Mouse (Mus musculus) T-helper 2 cell (primary cell): ENCODE measurements around the gene Gimap4.

ENCODE experiments used
- in situ Hi-C: fragments of 300-600 bp; cut with MboI, MseI; formaldehyde crosslinking; loops from one replicate; pipeline ENCODE4 v1.15.1; 2025; ENCODE audit warnings: high pct_unique_total_duplicates

Gene Gimap4

DNA sequence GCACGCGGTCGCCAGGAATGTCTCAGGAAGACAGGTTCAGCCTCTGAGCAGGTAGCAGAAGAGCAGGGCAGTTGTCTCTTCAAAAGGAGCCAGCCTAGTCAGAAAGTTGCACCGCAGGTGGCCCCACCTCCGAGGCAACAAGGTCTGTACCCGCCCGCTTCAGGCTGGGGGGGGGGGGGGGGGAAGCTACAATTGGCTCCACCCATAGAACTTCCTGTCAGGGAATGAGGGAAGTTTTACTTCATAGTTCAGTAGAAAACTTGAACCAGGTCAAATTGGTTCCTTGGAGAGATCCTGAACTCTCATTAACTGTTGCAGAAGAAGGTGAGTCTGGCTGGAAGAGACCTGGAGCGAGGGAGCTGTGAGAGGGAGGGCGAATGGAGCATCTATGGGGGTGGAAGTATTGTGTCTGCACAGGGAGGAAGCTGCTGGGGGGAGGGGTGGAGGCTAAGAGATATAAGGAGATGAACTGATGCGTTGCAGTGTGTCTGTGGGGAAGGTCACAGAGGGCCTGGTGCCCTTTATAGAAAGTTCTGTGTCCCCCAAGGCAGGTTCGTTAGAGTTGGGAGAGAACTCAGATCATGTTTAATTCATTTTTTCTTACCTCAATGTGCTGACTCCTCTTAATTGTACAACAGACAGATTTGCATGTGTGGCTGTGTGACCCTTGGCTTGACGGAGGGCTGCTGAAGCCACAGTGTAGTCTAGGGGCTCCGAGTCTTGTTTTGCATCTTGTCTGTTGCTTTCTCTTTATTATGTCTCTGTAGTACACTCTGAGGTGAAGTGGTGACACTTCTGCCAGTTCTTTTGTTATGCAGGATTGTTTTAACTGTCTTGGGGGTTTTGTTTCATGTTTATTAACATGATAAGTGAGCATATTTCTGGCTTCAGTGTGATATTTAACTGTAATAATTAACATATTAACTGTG, 8.2 kb upstream of the Gimap4 start, which contains the start of gene Gimap9:
Gene Gimap9, plus strand, starts transcription at position 199 of the 929 bp plus-strand sequence.
- in situ Hi-C loops: loop anchor here (5.0 to 25.0 kb wide), 2 partner anchors 66 to 914 kb away; no protein-coding TSS in a partner anchor

DNA sequence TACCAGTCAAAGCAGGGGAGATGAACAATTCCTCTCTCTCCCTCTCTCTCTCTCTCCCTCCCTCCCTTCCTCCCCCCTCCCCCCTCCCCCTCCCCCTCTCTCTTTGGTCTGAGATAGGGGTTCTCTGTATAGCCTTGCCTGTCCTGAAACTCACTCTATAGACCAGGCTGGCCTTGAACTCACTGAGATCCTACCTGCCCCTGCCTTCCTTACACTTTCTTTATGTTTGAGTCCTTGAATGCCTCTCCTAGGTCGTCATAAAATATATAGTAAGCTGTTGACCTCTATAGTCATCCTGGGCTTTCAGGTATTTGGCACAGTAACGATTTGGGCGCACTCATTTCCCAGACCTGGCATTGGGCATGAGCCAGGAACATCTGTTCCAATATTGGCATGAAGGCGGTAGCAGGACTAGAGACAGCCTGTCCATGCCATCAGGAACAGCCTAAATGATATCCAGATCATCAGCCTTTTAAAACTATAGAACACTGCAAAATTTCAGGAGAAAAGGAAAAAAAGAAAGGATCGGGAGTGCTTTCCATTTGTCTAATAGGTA, 7.4 kb upstream of the Gimap4 start:
- in situ Hi-C loops: loop anchor here (5.0 to 25.0 kb wide), 2 partner anchors 65 to 915 kb away; no protein-coding TSS in a partner anchor

GRCm38 (mm10) chr6:48677492-48678345, 6.6 kb upstream of the Gimap4 start:
- in situ Hi-C loops: loop anchor here (5.0 to 25.0 kb wide), 2 partner anchors 65 to 915 kb away; no protein-coding TSS in a partner anchor

DNA sequence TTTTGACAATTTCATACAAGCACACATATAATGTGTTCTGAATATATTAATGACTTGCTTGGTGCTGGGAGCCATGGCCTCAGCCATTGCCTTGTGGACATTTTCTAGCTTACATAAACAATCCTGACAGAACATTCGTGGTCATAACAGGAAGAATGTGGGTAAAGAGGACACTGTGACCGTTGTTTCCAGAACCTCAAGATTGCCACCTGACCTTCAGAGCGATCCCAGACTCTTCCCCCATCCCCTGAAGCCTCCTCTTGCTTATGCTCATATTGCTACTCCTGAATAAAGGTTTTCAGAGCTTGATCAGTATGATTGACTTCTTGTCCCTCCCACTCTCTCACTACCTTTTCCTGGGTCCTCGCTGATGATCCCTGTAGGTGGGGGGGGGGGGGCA, 6.0 kb upstream of the Gimap4 start:
- in situ Hi-C loops: loop anchor here (5.0 to 25.0 kb wide), 2 partner anchors 64 to 916 kb away; no protein-coding TSS in a partner anchor

DNA sequence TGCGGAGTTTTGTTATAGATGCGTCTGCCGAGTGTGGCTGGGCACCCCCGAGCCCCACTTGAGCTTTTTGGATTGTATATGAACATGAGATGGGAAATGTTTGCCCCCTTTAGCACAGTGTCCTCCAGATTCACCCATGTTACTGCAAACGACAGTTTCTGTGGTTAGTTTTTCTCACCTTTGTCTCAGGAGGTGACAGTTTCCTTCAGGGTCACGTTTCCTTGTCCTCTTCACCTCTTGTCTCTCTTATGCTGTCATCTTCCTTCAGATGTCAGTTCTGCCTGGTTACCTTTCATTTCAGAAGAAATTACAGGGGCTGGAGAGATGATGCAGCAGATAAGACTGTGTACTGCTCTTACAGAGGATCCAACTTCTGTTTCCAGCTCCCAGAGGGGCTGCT, 4.6 kb upstream of the Gimap4 start:
- in situ Hi-C loops: loop anchor here (5.0 to 25.0 kb wide), 2 partner anchors 63 to 917 kb away; no protein-coding TSS in a partner anchor

GRCm38 (mm10) chr6:48680421-48680820, 3.9 kb upstream of the Gimap4 start:
- in situ Hi-C loops: loop anchor here (25.0 kb wide), 1 partner anchor 918 kb away; no protein-coding TSS in a partner anchor

GRCm38 (mm10) chr6:48681472-48682090, 2.8 kb upstream of the Gimap4 start:
- in situ Hi-C loops: loop anchor here (25.0 kb wide), 1 partner anchor 919 kb away; no protein-coding TSS in a partner anchor

GRCm38 (mm10) chr6:48682271-48682670, 2.1 kb upstream of the Gimap4 start:
- in situ Hi-C loops: loop anchor here (25.0 kb wide), 1 partner anchor 920 kb away; no protein-coding TSS in a partner anchor

DNA sequence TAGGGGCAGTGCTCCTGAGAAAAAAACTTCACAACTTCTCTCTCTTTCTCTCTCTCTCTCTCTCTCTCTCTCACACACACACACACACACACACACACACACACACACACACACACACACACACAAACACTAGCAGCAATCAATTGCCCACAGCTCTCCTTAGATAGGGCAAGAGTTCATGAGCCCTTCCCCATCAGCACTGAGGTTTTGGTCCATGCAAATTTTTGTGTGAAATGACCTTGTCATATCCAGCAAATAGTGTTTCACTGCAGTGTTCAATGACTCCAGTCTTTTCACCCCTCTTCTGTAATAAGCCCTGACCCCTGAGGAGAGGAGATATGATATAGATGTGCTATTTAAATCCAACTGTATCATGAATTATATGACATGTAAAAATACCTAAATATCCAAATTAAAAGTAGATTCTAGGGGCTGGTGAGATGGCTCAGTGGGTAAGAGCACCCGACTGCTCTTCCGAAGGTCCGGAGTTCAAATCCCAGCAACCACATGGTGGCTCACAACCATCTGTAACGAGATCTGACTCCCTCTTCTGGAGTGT, 1.0 kb upstream of the Gimap4 start:
- in situ Hi-C loops: loop anchor here (25.0 kb wide), 1 partner anchor 921 kb away; no protein-coding TSS in a partner anchor

DNA sequence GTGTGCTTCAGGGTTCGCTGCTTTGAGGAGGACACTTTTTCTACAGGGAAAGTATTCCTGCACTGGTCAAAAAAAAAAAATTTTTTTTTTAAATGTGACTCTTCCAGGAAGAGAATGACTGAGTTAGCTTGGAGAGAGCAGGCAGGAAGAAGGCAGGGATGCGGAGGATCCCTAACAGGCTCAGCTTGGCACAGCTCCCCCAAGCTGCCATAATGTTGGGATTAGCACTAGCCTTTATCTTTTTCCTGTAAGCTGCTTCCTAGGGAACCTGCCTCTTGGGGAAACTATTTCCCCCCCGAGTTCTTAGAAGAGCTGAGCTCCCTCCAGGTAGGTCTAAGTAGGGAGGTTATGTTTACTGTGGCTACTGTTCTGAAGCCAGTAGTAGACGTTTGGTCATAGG, 457 bp downstream of the Gimap4 start:
- in situ Hi-C loops: loop anchor here (25.0 kb wide), 1 partner anchor 923 kb away; no protein-coding TSS in a partner anchor

GRCm38 (mm10) chr6:48685251-48685650, 902 bp downstream of the Gimap4 start:
- in situ Hi-C loops: loop anchor here (25.0 kb wide), 1 partner anchor 923 kb away; no protein-coding TSS in a partner anchor

GRCm38 (mm10) chr6:48685694-48686665, 1.6 kb downstream of the Gimap4 start:
- in situ Hi-C loops: loop anchor here (25.0 kb wide), 1 partner anchor 924 kb away; no protein-coding TSS in a partner anchor

DNA sequence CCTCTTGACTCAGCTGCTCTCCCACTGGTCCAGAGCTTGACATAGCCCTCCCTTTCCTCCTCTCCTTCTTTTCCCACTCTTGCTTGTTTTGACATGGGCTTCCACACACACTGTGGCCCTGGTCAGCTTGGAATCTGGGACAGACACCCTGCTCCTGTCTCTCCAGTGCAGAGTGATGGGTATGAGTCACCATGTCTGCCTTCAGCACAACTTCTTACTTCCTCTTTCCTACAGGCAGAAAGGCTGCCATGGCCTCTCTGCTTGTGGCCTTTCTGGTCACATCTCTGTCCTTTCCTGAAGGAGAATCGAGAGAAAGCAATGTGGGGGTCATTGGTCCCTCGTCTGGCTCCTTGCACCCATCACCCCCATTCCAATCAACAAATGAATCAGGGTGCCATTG, 2.7 kb downstream of the Gimap4 start:
- in situ Hi-C loops: loop anchor here (25.0 kb wide), 1 partner anchor 925 kb away; no protein-coding TSS in a partner anchor

DNA sequence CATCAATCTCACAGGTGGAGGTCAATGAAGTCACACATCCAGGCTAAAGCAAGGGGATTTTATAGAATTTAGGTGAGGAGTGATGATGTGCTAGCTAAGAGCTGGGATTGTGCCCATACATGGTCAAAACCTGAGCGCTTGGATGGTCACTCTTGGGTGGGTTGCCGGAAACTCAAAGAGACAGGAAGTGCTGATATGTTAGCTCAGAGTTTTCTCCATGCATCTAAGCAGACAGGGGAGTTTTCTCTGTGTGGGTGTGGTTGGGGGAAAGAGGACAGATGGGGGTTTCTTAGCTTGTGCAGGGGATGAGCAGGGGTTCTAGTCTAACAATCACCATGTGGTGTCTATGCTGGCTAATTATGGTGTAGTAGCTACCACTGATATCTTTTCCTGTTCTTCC, 5.0 kb downstream of the Gimap4 start:
- in situ Hi-C loops: loop anchor here (25.0 kb wide), 1 partner anchor 927 kb away; no protein-coding TSS in a partner anchor

DNA sequence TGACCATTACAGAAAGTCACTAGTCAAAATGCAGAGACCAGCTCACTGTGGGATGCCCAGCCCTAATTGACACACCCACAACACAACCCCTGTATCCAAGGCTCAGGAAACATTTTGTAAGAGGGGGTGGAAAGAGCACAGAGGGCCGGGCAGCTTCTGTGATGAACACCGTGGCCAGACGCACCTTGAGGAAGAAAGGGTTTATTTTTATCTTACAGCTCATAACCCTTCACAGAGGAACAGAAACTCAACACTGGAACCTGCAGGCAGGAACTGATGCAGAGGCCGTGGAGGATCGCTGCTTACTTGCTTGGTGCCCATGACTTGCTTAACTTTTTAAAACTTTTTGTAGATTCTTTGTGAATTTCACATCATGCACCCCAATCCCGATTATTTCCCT, 8.6 kb downstream of the Gimap4 start:
- in situ Hi-C loops: loop anchor here (25.0 kb wide), 1 partner anchor 931 kb away; no protein-coding TSS in a partner anchor

DNA sequence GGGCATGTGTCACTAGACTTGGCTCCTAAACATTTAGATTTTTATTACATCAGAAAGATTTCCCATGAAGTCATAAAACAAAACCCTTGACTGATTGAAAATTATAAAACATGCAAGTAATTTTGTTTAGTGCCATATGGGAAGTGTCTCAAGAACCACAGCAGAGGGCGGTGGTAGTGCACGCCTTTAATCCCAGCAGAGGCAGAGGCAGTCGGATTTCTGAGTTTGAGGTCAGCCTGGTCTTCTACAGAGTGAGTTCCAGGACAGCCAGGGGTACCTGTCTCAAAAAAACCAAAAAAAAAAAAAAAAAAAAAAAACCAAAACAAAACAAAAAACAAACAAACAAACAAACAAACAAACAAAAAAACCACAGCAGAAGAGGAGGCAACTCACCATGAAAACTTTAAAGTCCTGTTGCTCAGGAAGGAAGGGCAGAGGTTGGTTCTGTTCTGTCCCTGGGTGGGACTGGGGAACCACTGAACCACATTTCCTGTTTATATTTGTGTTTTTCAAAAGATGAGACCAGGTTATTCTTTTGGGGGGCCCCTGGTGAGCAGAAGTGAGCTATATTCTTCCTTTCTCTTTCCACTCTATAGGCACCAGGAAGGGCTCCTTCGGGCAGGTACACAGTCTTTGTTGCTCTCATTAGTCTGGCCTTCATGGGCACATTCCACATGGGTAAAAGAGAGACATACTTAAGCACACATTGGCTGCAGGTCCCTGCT, 12.6 kb downstream of the Gimap4 start:
- in situ Hi-C loops: loop anchor here (25.0 kb wide), 1 partner anchor 935 kb away; no protein-coding TSS in a partner anchor

DNA sequence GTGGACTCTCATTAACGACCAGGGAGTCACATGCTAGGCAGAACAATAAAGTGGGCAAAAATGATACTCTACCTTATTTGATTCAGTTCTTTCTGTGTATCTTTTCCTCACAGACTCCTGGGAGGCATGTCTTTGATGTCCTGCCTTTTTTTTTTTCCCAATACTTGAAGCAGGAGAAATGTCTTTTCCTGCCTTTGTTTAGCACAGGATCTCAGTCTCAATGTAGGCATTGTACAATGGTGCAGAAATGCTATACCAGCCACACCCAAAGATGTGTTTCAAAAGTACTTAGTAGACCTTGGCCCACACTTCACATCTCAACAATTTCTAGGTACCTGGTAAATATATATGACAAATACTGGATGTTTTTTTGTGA, 13.2 kb downstream of the Gimap4 start:
- in situ Hi-C loops: loop anchor here (25.0 kb wide), 1 partner anchor 935 kb away; no protein-coding TSS in a partner anchor
